Mouse (Mus musculus) hindbrain, embryonic 11.5 days (tissue): ENCODE measurements at regions not wholly inside any gene's neighbourhood (a gene's known extent, or its start where the extent isn't known, plus 50 kb on each side); places are given as distances from the start of the nearest gene placed in this dataset.

Experiments
- ATAC-seq: fragments of 200-750 bp; cut with Nextera tagmentation; 2 replicates; pipeline ENCODE4 v1.8.0; 2017; ENCODE audit warnings: mild to moderate bottlenecking, moderate TSS enrichment, moderate library complexity; ENCODE audit not compliant: low FRiP score
- DNase-seq: peaks from one replicate; pipeline ENCODE4 v3.0.0-alpha.2; 2015; ENCODE audit warnings: low spot score
- H3K27ac ChIP-seq: fragments of 300-500 bp; sonication (generic); 2 replicates; pipeline ENCODE4 v1.5.1; 2014; ENCODE audit warnings: mild to moderate bottlenecking, low read depth, low read length
- H3K27me3 ChIP-seq: fragments of 300-500 bp; sonication (generic); 2 replicates; pipeline ENCODE4 v1.6.1; 2014; ENCODE audit warnings: mild to moderate bottlenecking, low read length, moderate library complexity, mixed read lengths; ENCODE audit not compliant: control insufficient read depth, insufficient read depth
- H3K36me3 ChIP-seq: fragments of 300-500 bp; sonication (generic); 2 replicates; pipeline ENCODE4 v1.6.1; 2014; ENCODE audit warnings: mild to moderate bottlenecking, low read length, moderate library complexity, mixed read lengths; ENCODE audit not compliant: control insufficient read depth, insufficient read depth
- H3K4me1 ChIP-seq: fragments of 300-500 bp; sonication (generic); replicated peaks from 2 replicates; pipeline ENCODE4 v1.6.1; 2014; ENCODE audit warnings: low read length, mixed read lengths; ENCODE audit not compliant: control insufficient read depth, insufficient read depth
- H3K4me2 ChIP-seq: fragments of 300-500 bp; sonication (generic); replicated peaks from 2 replicates; pipeline ENCODE4 v1.6.1; 2014; ENCODE audit warnings: mild to moderate bottlenecking, low read depth, low read length
- H3K4me3 ChIP-seq: fragments of 300-500 bp; sonication (generic); 2 replicates; pipeline ENCODE4 v1.5.1; 2014; ENCODE audit warnings: low read depth, low read length
- H3K9ac ChIP-seq: fragments of 300-500 bp; sonication (generic); 2 replicates; pipeline ENCODE4 v1.6.1; 2014; ENCODE audit warnings: low read depth, low read length
- H3K9me3 ChIP-seq: fragments of 300-500 bp; sonication (generic); 2 replicates; pipeline ENCODE4 v1.6.1; 2016; ENCODE audit warnings: low read length; ENCODE audit not compliant: control insufficient read depth
- WGBS: fragments of 180-500 bp; shearing (Covaris S2); extraction: QIAGEN DNeasy Blood & Tissue Kit; methylation state at CpG from one replicate; pipeline ENCODE4 v1.1.7; 2014; 5-methylcytosine and 5-hydroxymethylcytosine counted together

GRCm38 (mm10) chr14:85095631-85096030, 652.3 kb downstream of the Pcdh17 start:
- DNase-seq (peak; percentile 10), ATAC-seq (no peak)
- H3K4me3 ChIP-seq = no peak overlapping the region
- H3K4me2 ChIP-seq = no peak overlapping the region
- H3K9ac ChIP-seq = no peak overlapping the region
- H3K9me3 ChIP-seq = no peaks in the 10 kb centered on the region
- no peaks in the 10 kb centered on the region for H3K4me1 ChIP-seq
- H3K27me3 ChIP-seq = no peaks in the 10 kb centered on the region
- WGBS = 8% methylated on average over 1 of the region's 1 CpGs
- H3K27ac ChIP-seq = no peak overlapping the region
- no peaks in the 10 kb centered on the region for H3K36me3 ChIP-seq

GRCm38 (mm10) chr14:85097077-85097476, 653.7 kb downstream of the Pcdh17 start:
- Histone ChIP-seq H3K9me3 (no peaks in the 10 kb centered on the region), H3K9ac (no peak overlapping the region), H3K4me3 (no peak overlapping the region), H3K27me3 (no peaks in the 10 kb centered on the region), H3K4me1 (no peaks in the 10 kb centered on the region), H3K36me3 (no peaks in the 10 kb centered on the region), H3K27ac (no peak overlapping the region), H3K4me2 (no peak overlapping the region)
- DNase-seq = peak; percentile 19
- ATAC-seq = peak; percentile 56; the same call in 1 of the 2 replicates
- WGBS = 18% methylated on average over 1 of the region's 1 CpGs
